Mouse (Mus musculus): ENCODE measurements around the gene Fam107b.

Fam107b gene

DNA sequence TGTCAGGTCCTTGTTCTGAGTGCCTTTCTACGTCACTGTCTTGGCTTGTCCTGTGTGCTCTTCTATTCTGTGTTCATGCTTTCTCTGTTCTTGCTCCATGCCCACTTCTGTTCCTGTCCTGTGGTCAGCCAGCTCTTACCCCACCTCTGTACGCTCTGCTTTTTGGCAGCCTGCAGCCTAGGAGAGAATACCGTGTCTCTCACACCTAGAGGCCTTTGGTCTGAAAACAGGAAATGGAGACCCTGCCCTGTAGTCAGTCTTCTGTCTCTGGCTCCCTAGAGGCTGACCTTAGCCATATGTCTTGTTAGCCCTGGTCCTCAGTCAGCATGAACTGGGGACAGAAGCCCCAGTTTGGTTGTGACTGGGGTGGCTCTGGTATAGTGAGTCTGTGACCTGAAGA is 170.0 kb downstream of the Fam107b start:
- no peak for DNase-seq (ENCODE audit: low read depth)

DNA sequence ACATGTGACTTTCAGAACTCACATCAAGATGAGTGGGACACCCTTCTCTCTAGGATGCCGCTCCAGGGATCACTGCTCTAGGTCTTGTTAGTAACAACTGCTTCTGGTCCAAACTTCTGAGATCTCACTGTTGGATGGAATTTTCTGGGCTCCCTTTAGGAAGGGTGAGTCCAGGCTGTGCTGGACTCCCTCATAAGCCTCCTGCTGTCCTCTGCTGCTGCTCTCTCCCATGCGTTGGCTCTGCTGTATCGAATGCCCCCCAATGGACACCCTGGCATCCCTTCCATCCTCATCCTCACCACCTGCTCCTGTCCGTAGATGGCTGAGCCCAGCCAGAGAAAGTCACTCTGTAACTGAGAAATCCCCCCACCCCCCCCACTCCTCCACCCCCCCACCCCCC is 170.4 kb downstream of the Fam107b start:
- no peak for DNase-seq (ENCODE audit: low read depth)

DNA sequence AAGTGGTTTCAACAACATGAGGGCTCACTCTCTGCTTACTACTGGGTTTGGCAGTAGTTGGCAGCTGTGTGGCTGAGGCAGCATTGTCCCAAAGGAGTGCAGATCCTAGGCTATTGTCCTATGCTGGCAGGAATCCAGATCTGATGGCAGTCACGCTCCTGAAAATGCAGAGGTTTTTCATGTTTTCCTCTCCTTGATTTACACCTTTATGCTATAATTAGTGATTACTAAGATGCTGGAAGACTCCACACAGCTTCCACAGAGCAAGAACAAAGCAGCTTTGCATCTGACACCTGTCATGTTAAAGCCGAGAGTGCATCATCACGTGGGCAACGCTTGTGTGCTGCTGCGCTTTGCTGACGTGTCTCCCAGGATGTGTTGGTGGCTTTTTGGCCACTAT is 172.2 kb downstream of the Fam107b start:
- no peak for DNase-seq (ENCODE audit: low read depth)

DNA sequence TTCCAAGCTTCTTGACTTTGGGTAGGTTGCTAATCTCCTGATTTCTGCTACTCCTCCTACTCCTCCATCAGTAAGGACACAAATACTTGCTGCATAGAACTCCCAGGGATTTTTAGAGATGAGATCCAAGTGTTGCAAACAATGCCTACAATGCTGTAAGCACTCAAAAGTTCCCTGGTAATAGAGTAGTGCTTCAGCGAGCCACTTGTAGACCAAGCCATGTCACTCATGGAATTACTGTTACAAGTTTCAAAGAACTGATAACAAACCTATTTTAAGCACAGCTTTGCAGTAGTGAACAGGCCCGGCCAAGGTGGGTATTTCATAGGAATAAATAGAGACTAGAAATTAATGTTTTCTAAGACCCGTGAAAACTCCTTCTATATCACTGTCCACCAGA is 174.8 kb downstream of the Fam107b start:
- no peak for DNase-seq (ENCODE audit: low read depth)

DNA sequence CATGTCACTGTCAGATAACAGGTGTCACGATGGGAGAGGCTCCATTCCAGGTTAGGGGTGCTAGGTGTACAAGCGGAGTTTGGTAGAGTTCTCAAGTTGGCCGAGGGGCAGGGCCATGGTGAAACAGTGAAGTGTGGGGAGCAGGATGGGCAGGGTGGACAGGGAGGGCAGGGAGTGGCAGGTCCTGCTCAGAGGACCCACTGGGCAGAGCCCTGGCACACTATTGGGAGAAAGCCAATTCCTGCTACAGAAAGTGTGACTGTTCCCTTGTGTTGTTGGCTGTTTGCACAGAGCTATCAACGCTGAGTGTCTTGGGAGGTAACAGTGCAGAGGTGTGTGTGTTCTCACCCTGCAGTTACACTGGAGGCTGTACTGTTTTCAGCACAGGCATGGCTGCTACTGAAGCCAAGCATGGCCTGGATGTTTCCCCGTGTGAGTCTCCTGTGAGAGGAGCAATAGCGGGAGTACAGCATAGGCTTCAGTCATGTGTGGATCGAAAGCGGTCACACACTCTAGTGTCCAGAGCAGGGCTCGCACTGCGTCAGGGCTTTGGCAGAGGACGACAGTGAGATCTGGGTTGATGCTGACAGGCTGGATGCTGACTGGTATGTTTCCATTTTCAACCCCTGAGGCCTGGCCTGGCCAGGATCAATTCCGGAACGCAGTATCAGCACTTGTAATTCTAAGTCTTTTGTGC is 175.8 kb downstream of the Fam107b start:
- DNase-seq (ENCODE audit: low read depth): no peak

DNA sequence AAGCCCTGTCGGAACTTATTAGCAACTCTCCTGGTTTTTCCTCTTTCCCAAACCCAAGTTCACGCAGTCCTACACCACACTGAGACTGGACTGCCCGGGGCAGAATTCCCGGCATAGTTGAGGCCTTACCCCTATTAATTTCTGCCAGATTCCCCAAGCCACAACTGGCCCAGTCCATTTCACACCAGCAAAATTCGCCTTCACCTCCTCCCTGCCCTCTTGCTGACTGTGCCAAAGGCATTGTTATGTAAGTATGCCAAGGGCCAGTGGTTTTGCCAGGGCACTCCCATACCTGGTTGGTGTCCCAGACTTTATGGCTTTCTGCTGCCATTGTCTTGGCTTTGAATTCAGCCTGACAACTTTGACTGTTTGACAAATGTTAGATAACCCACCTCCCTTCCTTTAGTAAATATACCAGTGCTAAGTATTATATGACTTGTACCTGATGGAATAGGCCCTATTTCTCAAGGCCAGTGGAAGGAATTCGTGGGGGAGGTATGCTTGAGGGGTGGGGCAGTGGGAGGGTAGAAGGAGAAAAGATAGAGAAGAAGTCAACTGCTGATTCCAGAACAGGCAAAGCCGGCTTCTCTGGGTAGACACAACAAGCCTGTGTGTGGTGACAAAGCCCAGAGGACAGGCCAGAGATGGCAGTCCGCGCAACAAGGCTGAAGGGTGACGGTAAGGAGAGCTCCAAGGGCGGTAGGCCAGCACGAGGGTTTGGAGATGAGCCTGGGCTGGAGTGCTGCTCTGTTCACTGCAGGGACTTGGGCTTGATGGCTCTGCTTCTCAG is 178.6 kb downstream of the Fam107b start:
- no peak for DNase-seq (ENCODE audit: low read depth)

DNA sequence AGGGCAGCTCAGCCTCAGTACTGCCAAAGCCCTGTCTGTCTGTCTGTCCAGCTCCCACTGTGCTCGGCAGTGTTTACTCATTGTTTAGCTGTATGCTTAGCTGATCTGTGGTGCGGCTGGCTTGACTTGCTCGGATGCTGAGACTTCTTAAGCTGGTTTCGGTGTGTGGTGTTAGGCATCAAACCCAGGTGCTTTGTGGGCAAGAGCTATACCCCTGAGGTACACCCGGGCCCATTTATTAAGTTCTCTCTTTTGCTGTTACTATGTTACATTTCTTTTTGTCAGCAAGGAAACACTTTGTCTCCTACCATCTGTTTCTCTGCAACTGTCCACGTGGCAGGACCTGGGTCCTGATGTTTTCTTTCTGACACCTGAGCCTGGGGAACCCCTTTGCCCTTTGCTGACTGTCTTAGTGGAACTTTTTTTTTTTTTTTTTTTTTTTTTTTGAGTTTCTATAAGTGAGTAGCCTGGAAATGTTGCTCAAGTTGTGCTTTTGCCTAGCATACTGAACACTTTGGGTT is 179.3 kb downstream of the Fam107b start:
- DNase-seq (ENCODE audit: low read depth): no peak

DNA sequence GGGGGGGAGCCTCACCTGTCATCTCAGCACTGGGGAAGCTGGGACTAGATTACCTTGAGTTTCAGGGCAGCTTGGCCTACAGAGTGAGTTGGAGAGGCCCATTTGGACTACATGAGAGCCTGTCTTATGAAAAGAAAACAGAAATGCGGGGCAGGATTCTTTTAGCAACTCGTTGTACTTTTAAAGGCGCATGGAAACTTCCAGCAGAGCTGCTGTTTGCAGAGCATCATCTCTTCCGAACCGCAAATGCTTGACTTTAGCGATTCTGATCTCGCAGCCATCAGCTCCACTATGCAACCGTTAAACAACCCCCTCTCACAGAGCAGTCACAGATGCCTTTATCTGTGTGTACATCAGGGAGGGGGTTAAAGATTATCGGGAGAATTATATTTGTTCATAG is 179.8 kb downstream of the Fam107b start:
- DNase-seq (ENCODE audit: low read depth): no peak

DNA sequence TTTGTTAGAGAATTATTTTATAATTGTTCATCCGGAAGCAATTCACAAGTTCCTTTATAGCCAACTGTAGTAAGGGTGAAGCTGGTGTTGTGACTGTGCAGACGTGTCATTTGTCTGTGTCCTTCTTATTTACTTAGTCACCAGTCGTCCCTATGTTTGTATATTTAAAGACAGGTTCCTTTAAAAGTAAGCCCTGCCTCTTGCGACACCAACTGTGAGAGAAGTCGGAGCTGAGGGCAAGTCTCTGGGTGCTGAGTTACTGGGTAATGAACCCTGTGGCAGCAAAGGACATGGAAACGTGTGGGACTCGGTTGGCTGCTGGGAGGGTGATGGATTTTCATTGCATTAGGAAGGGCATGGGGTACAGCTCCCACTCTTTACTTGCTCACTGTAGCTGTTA is 182.1 kb downstream of the Fam107b start:
- DNase-seq (ENCODE audit: low read depth): no peak

DNA sequence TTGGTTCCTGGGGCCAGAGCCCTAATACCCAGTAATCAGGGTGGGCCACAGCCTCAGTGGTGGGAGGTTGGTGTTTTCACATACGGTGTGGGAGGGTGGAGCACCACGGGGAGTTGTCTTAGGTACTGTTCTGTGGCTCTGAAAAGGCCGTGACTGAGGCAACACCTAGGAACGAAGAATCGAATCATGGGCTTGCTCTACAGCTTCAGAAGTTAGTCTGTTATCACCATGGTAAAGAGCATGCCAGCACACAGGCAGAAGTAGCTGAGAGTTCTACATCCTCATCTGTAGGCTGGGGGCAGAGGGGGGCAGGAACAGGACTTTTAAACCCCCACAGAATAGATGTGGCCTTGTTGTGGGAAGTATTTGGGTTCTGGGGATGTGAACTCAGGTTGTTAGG is 182.6 kb downstream of the Fam107b start:
- DNase-seq (ENCODE audit: low read depth): no peak

DNA sequence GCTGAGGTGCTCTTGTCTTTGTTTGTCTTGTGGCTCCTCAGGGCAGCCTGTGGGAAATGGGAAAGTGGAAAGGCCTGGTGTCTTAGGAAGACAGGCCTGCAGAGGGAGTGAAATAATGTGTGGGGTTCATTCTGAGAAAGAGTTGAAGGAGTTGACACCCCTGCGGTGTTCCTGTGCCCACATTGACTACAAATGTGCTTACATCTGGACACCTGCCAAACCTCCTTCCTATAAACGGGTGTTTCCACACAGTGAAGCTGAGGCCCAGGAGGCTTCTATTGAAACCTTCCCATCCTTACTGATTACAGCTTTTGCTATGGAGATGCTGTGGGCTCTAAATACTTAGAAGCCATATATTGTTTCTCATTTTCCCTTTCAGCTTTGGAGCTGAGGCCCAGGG is 183.5 kb downstream of the Fam107b start:
- no peak for DNase-seq (ENCODE audit: low read depth)

DNA sequence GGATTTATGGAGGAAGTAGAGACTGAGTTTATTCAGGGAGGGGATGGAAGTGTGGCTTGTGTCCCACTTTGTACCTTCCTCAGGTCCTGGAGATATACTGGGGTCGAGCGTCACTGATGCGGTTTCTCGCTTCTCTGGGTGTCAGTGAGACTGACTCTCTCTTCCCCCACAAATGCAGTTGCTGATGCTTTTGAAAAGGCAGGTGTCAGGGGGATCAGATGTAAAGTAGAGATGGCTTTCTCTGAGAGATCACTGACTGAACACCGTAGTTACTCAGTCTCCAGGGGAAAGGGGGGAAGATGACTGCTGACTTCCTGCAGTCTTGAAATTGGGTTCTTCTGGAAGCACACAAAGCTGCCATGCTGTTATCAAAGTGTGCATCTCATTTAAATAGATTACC is 185.6 kb downstream of the Fam107b start:
- DNase-seq (ENCODE audit: low read depth): no peak

DNA sequence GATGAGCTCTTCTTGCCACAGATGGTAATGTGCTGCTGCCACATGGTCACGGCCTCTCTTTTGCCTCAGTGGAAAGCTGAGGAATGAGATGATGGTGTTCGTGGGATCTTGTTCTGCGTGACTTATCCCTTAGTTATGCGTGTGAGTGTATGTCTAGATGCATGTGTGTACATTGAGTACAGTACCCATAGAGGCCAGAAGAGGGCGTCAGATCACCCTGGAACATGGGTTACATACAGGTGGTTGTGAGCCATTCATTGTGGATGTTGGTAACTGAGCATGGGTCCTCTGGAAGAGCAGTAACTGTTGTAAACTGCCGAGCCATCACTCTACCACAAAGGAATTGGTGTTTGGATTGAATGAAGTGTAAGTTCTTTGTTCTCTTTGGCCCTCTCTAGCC is 188.1 kb downstream of the Fam107b start:
- no peak for DNase-seq (ENCODE audit: low read depth)

DNA sequence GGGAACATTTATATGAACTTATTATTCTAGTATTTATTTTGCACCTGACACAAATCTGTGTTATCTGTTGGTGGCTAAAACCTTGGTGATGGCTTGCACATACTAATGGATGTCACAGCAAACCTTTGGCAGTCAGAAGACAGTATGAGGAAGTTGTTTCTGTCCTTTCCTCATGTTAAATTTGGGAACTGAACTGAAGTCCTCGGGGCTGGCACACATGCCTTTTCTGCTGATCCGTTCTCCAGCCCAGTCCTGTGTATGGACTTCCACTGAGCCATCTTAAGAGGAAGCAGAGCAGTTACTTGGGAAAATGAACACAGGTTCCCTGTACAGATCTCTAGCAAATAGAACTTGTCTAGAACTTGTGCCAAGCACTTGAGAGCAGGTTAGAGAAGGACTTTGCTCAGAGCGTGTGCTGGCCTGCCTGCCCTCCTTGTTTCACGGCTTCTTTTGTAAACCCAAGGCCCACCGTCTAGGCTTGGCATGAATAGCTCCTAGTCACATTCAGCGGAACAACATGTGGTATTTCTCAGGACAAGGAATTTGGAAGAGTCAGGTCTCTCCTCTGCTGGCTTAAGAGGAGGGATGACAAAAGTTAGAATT is 190.0 kb downstream of the Fam107b start:
- DNase-seq (ENCODE audit: low read depth): no peak

DNA sequence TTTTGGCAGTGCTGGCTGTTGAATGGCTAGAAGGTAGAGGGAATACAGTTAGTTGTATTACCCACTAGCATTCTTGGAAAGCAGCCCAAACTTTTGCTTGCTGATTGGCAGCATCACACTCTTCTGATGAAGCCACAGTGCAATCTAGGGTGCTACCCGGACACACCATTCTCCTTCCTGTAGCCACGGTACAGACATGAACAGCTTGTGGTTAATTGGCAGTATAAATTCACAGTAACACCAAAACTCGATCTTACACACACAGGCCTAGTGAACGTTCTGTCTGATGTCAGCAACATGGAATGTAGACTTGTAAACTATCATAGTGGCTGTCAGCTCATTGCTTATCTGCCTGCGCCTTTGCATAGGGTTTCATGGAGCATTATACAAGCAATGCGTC is 193.8 kb downstream of the Fam107b start:
- no peak for DNase-seq (ENCODE audit: low read depth)

DNA sequence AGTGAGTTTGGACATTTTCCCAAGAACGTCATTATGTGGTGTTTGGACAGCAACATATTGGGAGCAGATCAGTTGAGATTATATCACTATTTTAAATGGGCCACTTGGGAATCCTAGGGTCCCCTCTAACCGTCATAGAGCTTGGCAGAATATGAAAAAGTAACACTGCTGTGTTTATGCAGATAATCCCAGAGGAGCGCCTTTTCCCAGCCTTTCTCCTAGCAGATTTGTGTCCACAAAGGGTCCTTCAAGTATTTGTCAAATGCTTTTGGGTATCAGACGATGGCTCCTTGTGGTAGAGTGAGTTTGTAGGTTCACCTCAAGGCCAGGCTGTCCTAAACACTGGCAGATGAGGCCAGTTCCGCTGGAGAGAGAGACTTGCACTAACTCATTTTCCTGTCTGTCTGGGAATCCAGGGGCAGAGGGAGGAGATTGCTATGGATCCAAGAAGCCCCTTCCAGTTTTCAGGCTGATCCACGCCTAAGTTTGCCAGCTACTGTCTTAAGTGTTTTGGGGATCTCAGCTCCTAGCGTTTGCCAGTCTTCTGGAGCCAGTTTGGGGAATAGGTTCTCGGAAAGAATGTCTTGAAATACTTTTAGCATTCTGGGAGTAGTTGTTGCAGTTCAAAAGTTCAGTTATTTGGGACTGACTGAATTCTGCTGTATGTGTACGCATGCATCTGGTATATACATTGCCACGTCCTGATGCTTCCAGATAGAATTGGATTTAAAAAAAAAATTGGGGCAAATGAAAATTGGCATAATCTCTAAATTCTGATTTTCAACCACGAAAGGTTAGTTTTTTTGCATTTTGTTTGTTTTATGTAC is 195.9 kb downstream of the Fam107b start:
- DNase-seq (ENCODE audit: low read depth): no peak

DNA sequence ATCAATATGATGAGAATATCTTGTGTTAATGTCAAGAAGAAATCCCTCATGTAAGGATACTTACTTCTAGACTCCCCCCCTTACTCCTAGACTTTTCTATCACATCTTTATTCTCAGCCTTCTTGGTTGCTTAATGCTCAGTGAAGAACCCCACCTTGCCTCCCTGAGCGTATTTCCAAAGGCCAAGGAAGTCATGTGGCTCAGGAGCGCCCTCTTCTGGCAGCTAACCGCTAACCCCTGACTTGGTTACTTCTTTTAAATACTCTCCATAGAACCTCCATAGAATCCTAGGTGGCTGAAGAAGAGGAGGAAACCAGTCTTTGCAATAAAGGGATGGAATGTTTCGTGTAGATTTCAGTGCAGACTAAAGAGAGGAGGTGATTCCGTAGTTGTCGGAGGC is 199.0 kb downstream of the Fam107b start:
- DNase-seq (ENCODE audit: low read depth): peak; percentile 56

DNA sequence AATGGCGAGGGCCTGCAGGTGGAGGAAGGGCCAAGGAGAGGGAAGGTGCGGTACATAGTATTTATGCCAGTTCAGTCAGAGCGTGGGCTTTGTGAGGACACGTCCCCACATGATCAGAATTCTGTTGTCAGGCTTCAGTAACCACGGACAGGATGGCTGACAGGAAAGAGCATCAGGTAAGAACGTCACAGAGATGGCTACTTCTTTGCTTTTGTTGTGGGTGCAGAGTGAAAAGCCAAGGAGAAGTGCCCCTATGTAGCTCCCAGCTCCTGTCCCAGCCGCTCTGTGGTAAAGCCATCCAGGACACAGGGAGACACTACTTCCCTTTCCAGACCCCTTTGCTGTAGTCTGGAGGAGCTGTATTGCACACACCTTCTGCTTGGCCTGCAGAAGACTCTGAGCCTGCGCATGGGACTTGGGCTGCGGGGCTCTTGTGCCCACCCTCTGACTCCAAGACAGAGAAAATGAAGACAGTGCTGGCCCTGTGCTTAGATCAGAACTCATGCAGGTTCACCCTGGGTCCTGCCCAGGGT is 199.6 kb downstream of the Fam107b start:
- DNase-seq (ENCODE audit: low read depth): no peak

DNA sequence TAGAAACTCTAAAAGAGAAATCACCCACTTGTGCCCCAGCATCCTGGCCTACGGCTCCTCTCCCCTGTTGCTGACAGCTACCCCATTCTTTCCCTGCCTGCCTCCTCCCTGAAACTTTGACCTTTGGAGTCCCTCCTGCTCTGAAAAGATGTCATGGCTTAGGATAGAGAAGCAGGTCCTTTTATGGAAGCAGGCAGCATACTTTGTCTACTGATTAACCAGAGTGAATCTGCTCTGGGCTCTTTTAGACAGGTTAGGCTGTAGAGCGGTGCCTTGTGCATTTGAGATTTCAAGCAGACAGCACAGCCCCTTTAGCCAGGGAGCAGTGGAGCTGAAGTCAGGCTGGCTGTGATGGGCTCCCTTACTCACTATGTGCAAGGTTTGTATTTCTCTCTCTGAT is 200.1 kb downstream of the Fam107b start:
- DNase-seq (ENCODE audit: low read depth): no peak

DNA sequence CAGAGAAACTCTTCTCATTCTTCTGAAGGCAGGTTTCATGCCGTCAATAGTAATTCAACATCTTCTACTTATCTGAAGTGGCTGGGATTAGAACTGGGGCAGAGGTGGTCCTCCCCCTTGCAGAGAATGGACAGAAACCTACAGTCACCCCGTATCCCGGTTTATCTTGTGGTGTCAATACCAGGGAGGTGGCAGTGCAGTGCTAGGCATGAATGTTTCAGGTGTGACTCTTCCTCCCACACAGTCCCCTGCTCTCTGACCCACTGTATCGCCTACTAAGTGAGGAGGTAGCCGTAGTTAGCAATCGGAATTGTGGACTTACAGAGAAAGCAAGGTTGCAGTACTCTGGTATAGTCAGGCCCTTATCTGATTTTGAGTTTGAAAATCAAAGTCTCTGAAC is 201.2 kb downstream of the Fam107b start:
- DNase-seq (ENCODE audit: low read depth): no peak

DNA sequence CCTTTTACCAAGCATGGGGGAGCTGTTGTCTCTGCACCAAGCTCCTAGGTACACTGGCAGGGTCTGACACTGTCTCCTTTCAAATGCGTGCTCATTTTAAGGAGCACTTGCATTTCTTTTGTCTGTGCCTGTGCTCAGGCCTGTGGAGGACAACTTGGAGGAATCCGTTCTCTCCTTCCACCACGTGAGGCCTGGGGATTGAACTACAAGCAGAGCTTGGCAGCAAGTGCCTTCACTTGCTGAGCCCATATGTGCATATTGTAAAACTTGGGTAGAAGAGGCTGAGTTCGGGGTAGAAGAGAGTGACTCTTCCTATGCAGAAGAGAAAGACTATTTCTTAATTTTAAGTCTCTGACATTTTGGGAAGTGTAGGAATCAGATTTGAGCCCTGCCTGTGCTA is 202.8 kb downstream of the Fam107b start:
- no peak for DNase-seq (ENCODE audit: low read depth)

DNA sequence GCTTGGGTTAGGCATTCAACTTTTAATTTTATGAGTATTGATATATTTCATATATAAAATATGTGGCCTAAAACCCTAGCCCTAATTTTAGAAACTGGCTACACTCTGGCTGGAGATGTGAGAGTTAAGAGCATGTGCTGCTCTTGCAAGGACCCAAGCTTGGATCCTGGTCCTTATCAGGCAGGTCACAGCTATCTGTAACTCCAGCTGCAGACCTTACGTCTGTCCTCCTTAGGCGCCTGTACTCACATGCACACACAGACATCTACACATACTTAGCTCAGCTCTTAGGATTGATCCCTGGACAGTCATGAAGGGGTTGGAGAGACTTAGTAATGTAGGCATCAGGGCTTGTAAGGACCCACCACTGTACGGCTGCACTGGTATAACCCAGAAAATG is 205.3 kb downstream of the Fam107b start:
- peak; percentile 38 for DNase-seq (ENCODE audit: low read depth)

Data from c-Kit-positive CD71-positive TER-119-negative erythroid progenitor cells, embryonic 14.5 days (primary cell).